Mouse (Mus musculus): ENCODE results near the gene Gsta3. TPM values are rescaled to one million over a fixed set of nuclear protein-coding genes. Genes with fewer than 3 reads are reported as not detected.
"Not testable (repeated sequence)": the region's sequence is repeated elsewhere in the genome, so short reads cannot be mapped to it uniquely, and the experiment has no call there.

Gene Gsta3
- polyA plus RNA-seq, 1 experiment from 2014 or later, result 0.51 TPM

DNA sequence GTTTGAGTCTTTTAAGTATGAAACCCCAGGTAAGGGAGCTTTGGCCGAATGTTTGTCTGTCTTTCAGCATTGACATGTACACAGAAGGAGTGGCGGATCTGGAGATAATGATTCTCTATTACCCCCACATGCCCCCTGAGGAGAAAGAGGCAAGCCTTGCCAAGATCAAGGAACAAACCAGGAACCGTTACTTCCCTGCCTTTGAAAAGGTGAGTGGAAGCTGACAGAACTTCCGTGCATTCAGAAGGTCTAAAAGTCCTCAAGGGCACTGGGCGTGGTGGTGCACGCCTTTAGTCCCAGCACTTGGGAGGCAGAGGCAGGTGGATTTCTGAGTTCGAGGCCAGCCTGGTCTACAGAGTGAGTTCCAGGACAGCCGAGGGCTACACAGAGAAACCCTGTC is 19.6 kb downstream of the Gsta3 start:
- WGBS, result 74% methylated on average over 8 of the region's 8 CpGs
- not testable (repeated sequence) for H3K4me3 ChIP-seq; H3K36me3 ChIP-seq; H3K9me3 ChIP-seq; H3K27ac ChIP-seq; DNase-seq (ENCODE audit: low spot score); H3K4me1 ChIP-seq; H3K27me3 ChIP-seq (ENCODE audit: insufficient read depth, poor library complexity, severe bottlenecking)

DNA sequence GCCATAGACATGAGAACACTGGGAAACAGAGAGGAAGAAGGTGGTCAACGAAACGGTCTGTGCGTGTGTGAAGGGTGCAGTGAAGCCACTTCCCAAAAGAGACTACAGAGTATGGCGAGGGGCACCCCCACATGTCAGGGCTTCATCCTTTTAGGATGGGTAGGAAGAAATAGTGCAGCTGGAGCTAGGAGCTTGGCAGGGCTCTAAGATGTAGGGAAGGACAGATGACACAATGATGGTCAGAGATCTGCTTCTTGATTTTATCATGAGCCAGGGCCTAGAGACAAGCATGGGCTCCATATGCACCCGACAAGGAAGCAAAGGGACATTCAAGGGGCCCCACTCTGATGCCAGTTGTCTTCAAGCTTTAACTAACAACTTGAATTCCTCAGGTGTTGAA is 22.0 kb downstream of the Gsta3 start:
- H3K27ac ChIP-seq, result no peak overlapping the region
- H3K4me3 ChIP-seq, result no peak overlapping the region
- no peaks in the 10 kb centered on the region for H3K4me1 ChIP-seq
- no peak for DNase-seq (ENCODE audit: low spot score)
- H3K9me3 ChIP-seq, result no peaks in the 10 kb centered on the region
- no peaks in the 10 kb centered on the region for H3K36me3 ChIP-seq
- 79% methylated on average over 5 of the region's 5 CpGs for WGBS
- no peaks in the 10 kb centered on the region for H3K27me3 ChIP-seq (ENCODE audit: insufficient read depth, poor library complexity, severe bottlenecking)

DNA sequence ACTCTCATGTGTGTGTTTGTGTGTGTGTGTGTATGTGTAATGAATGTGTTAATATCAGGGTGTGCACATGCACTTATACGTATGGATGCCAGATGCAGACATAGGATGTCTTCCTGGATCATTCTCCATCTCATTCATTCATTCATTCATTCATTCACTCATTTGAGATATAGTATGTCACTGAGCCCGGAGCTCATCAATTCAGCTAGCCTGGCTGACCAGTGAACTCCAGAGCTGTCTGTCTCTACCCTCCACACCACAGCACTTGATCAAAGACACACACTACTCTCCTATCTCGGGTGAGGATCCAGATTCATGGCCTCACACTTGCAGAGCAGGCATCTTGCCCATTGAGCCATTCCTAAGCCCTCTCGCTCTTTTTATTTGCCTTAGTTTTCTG is 23.6 kb downstream of the Gsta3 start:
- H3K27ac ChIP-seq, result no peak overlapping the region
- no peaks in the 10 kb centered on the region for H3K9me3 ChIP-seq
- no peak overlapping the region for H3K4me3 ChIP-seq
- H3K27me3 ChIP-seq (ENCODE audit: insufficient read depth, poor library complexity, severe bottlenecking), result no peaks in the 10 kb centered on the region
- no peak for DNase-seq (ENCODE audit: low spot score)
- no peaks in the 10 kb centered on the region for H3K4me1 ChIP-seq
- H3K36me3 ChIP-seq, result no peaks in the 10 kb centered on the region
- WGBS, result 79% methylated on average over 4 of the region's 4 CpGs

DNA sequence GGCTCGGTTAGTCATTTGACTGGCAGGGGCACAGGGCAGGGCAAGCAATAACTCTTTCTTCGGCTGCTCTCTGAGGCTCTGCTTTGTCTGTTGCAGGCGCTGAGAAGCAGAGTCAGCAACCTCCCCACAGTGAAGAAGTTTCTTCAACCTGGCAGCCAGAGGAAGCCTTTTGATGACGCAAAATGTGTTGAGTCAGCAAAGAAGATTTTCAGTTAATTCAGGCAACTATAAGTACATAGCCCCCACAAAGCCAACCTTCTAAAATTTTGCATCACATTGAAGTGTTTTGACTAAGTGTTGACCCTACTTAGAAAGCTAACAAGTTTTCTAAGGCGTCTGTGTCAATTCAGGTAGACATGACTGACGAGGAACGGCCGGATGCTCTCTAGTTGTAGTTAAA is 24.4 kb downstream of the Gsta3 start:
- no peak for DNase-seq (ENCODE audit: low spot score)
- Histone ChIP-seq H3K27me3 (ENCODE audit: insufficient read depth, poor library complexity, severe bottlenecking) (no peaks in the 10 kb centered on the region), H3K4me1 (no peaks in the 10 kb centered on the region), H3K27ac (no peak overlapping the region), H3K36me3 (no peaks in the 10 kb centered on the region), H3K4me3 (no peak overlapping the region), H3K9me3 (no peaks in the 10 kb centered on the region)
- WGBS, result 81% methylated on average over 8 of the region's 8 CpGs

DNA sequence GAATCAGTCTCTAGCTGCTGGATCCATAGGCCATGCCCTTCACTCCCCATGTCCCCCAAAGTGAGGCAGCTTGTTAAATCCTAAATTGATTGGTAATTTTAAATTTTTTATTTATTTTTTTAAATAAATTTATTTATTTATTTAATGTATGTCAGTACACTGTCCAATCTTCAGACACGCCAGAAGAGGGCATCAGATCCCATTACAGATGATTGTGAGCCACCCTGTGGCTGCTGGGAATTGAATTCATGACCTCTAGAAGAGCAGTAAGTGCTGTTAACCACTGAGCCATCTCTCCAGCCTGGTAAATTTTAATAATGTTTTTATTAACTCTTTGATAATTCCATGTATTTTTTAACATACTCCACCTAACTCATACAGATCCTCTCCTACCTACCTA is 26.4 kb downstream of the Gsta3 start:
- H3K27ac ChIP-seq, result no peak overlapping the region
- no peak for DNase-seq (ENCODE audit: low spot score)
- no peaks in the 10 kb centered on the region for H3K27me3 ChIP-seq (ENCODE audit: insufficient read depth, poor library complexity, severe bottlenecking)
- H3K36me3 ChIP-seq, result no peaks in the 10 kb centered on the region
- H3K9me3 ChIP-seq, result no peaks in the 10 kb centered on the region
- no peaks in the 10 kb centered on the region for H3K4me1 ChIP-seq
- WGBS, result 65% methylated on average over 1 of the region's 1 CpGs
- no peak overlapping the region for H3K4me3 ChIP-seq

DNA sequence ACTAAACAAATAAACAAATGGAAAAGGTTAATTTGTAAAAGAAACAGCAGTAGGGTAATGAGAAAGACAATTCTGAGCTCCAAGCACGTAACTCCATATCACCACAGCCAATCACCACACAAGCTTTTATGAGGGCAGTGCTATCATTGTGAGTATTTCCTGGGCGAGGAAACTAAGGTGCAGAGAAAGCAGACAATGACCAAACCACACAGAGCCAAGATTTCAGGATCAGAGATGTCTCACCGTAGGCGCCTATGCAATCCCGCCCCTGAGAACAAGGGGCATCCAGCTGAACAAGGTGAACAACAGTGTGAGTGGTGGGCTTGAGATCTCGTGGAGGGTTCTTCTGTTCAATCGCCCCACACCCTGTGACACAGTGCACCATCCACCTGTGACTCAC is 27.1 kb downstream of the Gsta3 start:
- not testable (repeated sequence) for H3K4me3 ChIP-seq; H3K9me3 ChIP-seq; H3K27ac ChIP-seq; H3K27me3 ChIP-seq (ENCODE audit: insufficient read depth, poor library complexity, severe bottlenecking); H3K4me1 ChIP-seq; DNase-seq (ENCODE audit: low spot score); H3K36me3 ChIP-seq
- WGBS, result 88% methylated on average over 7 of the region's 7 CpGs

DNA sequence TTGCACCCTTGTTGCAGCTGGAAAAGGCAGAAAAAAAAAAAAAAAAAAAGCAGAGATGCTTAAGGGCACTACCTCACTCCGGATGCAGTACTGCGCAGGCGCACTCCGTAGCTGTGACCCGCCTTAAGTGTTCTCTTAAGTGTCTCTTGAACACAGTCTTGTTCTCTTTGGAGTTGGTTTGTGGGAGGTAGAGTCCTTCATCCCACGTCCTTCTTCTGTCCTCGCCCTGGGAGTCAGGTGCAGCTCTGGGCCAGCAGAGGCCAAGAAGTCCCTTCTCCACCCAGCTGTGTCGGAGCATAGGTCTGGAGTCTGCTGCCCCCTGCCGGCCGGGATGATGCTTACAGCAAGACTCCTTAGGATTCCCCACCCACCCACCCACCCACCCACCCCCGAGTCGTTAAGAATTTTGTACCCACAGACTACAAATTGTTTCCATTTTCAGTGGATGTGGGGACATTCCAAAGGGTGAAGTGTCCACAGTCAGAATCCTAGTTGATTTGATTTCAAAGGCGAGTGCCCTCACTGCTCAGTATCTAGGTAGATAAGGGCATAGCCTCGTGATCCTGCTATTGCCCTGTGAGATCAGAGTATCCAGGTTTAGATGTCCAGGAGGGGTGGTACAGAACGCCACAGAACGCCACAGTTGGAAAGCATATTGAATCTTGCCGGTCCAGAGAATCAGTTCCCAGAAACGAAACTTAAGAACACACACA is 31.1 kb downstream of the Gsta3 start:
- 20% methylated on average over 18 of the region's 18 CpGs for WGBS
- Histone ChIP-seq H3K27ac (no peak overlapping the region), H3K4me1 (no peaks in the 10 kb centered on the region), H3K27me3 (ENCODE audit: insufficient read depth, poor library complexity, severe bottlenecking) (0 out of 2 replicates have a peak, but pooled peaks cover 5% of the 10 kb centered on the region), H3K9me3 (no peaks in the 10 kb centered on the region), H3K36me3 (no peaks in the 10 kb centered on the region), H3K4me3 (peak overlapping the region; percentile 51)
- DNase-seq (ENCODE audit: low spot score), result peak; percentile 83

DNA sequence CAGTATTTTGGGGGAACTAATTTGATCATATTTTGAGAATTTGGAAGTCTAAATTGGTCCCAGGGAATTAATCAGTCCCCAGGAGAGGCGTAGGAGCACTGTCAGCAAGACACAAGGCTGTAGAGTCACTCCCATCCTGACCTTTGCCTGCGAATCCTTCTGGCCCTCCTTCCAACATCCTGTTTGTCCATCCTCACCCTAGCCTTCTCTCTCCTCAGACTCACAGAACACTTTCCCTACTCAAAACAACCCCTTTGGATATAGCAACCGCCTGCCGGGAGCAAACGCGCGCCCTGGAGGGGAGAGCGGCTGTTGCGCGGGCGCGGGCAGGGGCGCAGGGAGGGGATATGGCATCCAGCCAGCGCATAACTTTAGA is 31.7 kb downstream of the Gsta3 start:
- peak; percentile 76 for DNase-seq (ENCODE audit: low spot score)
- WGBS, result 8% methylated on average over 14 of the region's 14 CpGs
- Histone ChIP-seq H3K27me3 (ENCODE audit: insufficient read depth, poor library complexity, severe bottlenecking) (0 out of 2 replicates have a peak, but pooled peaks cover 5% of the 10 kb centered on the region), H3K36me3 (no peaks in the 10 kb centered on the region), H3K4me3 (peak overlapping the region; percentile 51), H3K9me3 (no peaks in the 10 kb centered on the region), H3K27ac (no peak overlapping the region), H3K4me1 (no peaks in the 10 kb centered on the region)

DNA sequence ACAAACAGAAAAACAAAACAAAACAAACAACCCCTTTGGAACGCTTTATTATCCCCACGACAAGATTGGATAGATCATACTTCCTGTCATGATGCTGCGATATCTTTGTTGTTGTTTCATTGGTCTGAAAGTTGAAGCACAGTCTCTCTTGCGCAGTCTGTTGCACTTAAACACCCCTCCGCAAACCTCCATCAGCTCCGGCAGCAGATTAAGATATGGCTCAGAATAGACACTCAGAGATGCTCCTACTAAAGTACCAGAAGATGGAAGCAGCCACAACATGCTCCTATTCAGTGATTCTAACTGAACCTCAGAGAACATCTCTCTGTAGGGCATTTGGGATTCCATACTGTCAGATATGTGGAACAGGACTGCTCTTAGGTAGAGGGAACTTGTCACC is 32.7 kb downstream of the Gsta3 start:
- no peak for DNase-seq (ENCODE audit: low spot score)
- H3K9me3 ChIP-seq, result no peaks in the 10 kb centered on the region
- H3K27ac ChIP-seq, result no peak overlapping the region
- 0 out of 2 replicates have a peak, but pooled peaks cover 5% of the 10 kb centered on the region for H3K27me3 ChIP-seq (ENCODE audit: insufficient read depth, poor library complexity, severe bottlenecking)
- WGBS, result 81% methylated on average over 6 of the region's 6 CpGs
- H3K36me3 ChIP-seq, result no peaks in the 10 kb centered on the region
- H3K4me1 ChIP-seq, result no peaks in the 10 kb centered on the region
- no peak overlapping the region for H3K4me3 ChIP-seq

DNA sequence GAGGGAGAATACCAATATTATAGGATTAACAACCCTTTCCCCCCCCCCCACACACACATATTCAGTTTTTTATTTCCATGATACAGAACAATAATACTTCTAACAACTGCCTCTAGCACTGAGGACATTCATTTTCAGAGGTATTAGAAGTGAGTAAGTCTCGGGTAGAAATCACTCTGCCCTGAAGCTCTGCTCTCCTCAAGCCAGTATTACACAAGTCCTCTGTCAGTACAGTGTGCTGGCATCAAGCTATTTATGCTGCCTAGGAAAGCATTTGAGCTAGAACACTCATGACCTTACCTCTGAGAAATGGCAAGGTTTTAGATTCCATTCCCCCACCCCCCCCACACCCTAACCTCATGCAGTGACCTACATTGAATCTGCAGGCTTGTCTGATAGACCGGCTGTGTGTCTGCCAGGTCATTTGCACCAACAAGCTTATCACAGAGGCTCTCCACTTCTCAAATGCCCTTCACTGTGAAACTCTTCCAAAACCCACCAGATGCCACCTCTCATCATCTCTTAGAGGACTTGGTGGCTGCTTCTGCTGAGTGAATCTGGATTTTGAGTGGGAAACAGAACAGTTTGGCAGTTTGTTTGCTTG is 34.1 kb downstream of the Gsta3 start:
- H3K4me3 ChIP-seq, result no peak overlapping the region
- DNase-seq (ENCODE audit: low spot score), result no peak
- H3K27ac ChIP-seq, result no peak overlapping the region
- H3K36me3 ChIP-seq, result no peaks in the 10 kb centered on the region
- WGBS, result 64% methylated on average over 2 of the region's 2 CpGs
- no peaks in the 10 kb centered on the region for H3K4me1 ChIP-seq
- H3K27me3 ChIP-seq (ENCODE audit: insufficient read depth, poor library complexity, severe bottlenecking), result 0 out of 2 replicates have a peak, but pooled peaks cover 5% of the 10 kb centered on the region
- no peaks in the 10 kb centered on the region for H3K9me3 ChIP-seq

DNA sequence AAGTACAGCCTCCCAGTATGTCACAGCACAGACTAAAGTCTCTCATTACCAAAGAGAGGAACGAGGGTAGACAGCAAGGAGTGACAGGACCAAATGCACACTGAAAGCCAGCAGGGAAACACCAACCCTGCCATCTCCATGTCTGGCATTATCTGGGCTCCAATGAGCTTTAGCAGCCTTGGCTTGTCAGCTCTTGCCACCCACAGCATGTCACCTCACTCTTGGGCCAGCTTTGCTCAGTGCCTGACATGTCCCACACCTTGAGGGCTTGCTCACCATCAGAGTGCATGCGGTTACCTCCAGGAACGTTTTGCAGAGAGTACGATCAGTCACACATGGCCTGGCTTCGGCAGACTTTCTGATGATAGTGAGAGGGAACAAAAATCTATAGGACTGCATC is 35.0 kb downstream of the Gsta3 start:
- WGBS, result 81% methylated on average over 5 of the region's 5 CpGs
- H3K4me1 ChIP-seq, result not testable (repeated sequence)

DNA sequence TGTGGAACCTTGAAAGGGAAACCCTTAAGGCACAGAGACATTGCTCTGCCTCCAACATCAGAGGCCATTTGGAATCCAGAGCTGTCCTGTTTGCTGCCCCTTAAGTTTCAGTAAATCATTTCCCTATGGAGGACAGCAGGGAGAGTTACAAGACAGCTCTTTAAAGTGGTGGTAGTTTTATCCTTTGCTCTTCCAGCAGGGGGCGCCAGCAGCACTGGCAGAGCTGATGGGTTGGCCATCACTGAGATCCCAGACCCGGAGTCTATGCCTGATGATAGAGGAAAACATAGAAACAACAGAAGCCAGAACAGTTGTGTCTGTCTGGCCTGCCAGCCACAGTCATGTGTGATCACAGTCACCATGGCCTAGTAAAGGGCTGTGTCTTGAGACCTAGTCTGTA is 35.8 kb downstream of the Gsta3 start:
- not testable (repeated sequence) for H3K27ac ChIP-seq; H3K27me3 ChIP-seq (ENCODE audit: insufficient read depth, poor library complexity, severe bottlenecking); H3K9me3 ChIP-seq; H3K4me1 ChIP-seq; H3K4me3 ChIP-seq; H3K36me3 ChIP-seq; DNase-seq (ENCODE audit: low spot score)
- WGBS, result 37% methylated on average over 2 of the region's 2 CpGs

More for the DNA sequence above, 35.0 kb downstream of the Gsta3 start:
- DNase-seq (ENCODE audit: low spot score); H3K4me3 ChIP-seq; H3K27me3 ChIP-seq (ENCODE audit: insufficient read depth, poor library complexity, severe bottlenecking); H3K36me3 ChIP-seq; H3K9me3 ChIP-seq; H3K27ac ChIP-seq: not testable (repeated sequence)

DNA sequence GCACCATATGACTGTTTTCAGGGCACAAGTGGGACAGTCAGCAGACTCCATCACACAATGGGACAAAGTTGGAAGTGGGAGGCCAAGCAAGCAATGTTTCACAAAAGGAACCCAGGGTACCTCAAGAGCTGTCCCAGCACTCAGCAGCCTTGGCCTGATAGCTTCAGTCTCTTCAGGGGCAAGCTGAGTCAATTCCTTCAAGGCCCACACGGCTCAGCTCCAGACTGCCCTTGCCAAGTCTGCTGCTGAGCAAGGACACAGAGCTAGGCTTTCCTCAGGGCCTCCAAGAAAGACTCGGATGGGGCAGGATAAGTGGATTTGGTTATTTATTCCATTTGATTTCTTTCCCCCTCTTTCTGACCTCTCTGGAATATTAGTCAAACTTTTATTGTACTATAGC is 39.9 kb downstream of the Gsta3 start:
- Histone ChIP-seq H3K27me3 (ENCODE audit: insufficient read depth, poor library complexity, severe bottlenecking) (no peaks in the 10 kb centered on the region), H3K4me3 (no peak overlapping the region)
- 76% methylated on average over 2 of the region's 2 CpGs for WGBS

DNA sequence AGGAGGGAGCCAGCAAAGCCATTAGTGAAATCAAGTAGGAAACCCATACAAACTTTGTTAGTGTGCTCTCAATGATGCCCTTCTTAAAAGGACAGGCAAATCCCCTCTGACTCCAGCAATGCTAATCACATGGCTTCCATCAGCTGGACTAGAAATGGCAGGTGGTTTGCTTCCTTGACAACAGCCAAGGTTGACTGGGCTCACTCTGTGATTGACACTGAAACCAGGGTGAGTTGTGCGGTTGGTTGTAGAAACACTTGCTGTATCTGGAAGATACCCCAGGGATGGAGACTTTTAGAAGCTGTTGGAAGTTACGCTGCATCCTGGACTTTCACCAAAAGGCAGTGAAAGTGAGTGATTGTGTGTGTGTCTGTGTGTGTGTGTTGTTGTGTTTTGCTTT is 44.3 kb downstream of the Gsta3 start:
- H3K36me3 ChIP-seq; H3K4me3 ChIP-seq; H3K27ac ChIP-seq; H3K4me1 ChIP-seq; H3K9me3 ChIP-seq; DNase-seq (ENCODE audit: low spot score); H3K27me3 ChIP-seq (ENCODE audit: insufficient read depth, poor library complexity, severe bottlenecking): not testable (repeated sequence)
- WGBS, result 90% methylated on average over 2 of the region's 2 CpGs

More for the DNA sequence above, 39.9 kb downstream of the Gsta3 start:
- Histone ChIP-seq H3K9me3 (no peaks in the 10 kb centered on the region), H3K4me1 (no peaks in the 10 kb centered on the region), H3K27ac (no peak overlapping the region), H3K36me3 (no peaks in the 10 kb centered on the region)
- DNase-seq (ENCODE audit: low spot score), result no peak

Data from heart, embryonic 10.5 days (tissue).